Comparison of ENCODE assay signal across 20 mouse cellular contexts in genomic region chr10:6889640-6890245, GRCm38 (mm10).
A peak's percentile ranks its signal among the peaks of the same experiment; 100 is the strongest.
DNase-seq lines count a peak whose midpoint lies in the region; ATAC-seq and TF ChIP-seq lines count a peak whose summit lies in the region.
"Had no signal": no experiment of that assay in that cellular context is flagged by ENCODE, and none has a peak within 500 bp of the region (broad histone marks: within the 10 kb centered on the region; RNA-seq: fewer than 3 reads in every experiment).

No protein-coding gene starts in this region.

- no peak overlapping the region for H3K9ac ChIP-seq in liver, embryonic 14.5 days (replicated peaks)
- H3K9ac ChIP-seq in liver, embryonic 12.5 days: no peak overlapping the region
- H3K9ac ChIP-seq: embryonic facial prominence, embryonic 13.5 days; forebrain, postnatal 0 days had no signal

- TF ChIP-seq EP300 in liver, embryonic 14.5 days (IDR thresholded peaks at IDR 0.05; ENCODE audit: low read depth): no peak

- no peak overlapping the region for H3K27ac ChIP-seq in liver, embryonic 14.5 days
- no peak overlapping the region for H3K27ac ChIP-seq in liver, embryonic 12.5 days
- H3K27ac ChIP-seq: embryonic facial prominence, embryonic 13.5 days; hindbrain, embryonic 10.5 days; left cerebral cortex, adult 2 months; macrophage; midbrain, embryonic 10.5 days had no signal

- no peak overlapping the region for H3K4me3 ChIP-seq in liver, embryonic 14.5 days (ENCODE audit: insufficient read depth in 1 of 2, low read depth in 2 of 2, low read length in 2 of 2)
- no peak overlapping the region for H3K4me3 ChIP-seq in liver, embryonic 12.5 days
- H3K4me3 ChIP-seq: embryonic facial prominence, embryonic 13.5 days; hindbrain, embryonic 10.5 days; left cerebral cortex, adult 2 months; midbrain, embryonic 10.5 days had no signal

- TF ChIP-seq CTCF in liver, embryonic 14.5 days (IDR thresholded peaks at IDR 0.05; ENCODE audit: low read depth): no peak

- H3K4me1 ChIP-seq in liver, embryonic 14.5 days (replicated peaks; ENCODE audit: control insufficient read depth in 2 of 2, insufficient read depth in 2 of 2, low read length in 1 of 2): no peaks in the 10 kb centered on the region
- H3K4me1 ChIP-seq in liver, embryonic 12.5 days: no peaks in the 10 kb centered on the region
- H3K4me1 ChIP-seq: hindbrain, embryonic 10.5 days; midbrain, embryonic 10.5 days had no signal

- H3K36me3 ChIP-seq in liver, embryonic 14.5 days (replicated peaks; ENCODE audit: control insufficient read depth, insufficient read depth, low read depth): no peaks in the 10 kb centered on the region
- H3K36me3 ChIP-seq in liver, embryonic 12.5 days: no peaks in the 10 kb centered on the region
- H3K36me3 ChIP-seq: embryonic facial prominence, embryonic 13.5 days; hindbrain, embryonic 10.5 days; midbrain, embryonic 10.5 days had no signal

- ATAC-seq in liver, embryonic 14.5 days (ENCODE audit: insufficient read depth): peak; percentile 35; the same call in 1 of the 2 replicates
- ATAC-seq in liver, embryonic 12.5 days: no peak
- ATAC-seq: forebrain, postnatal 0 days; Patski had no signal

- H3K27me3 ChIP-seq in liver, embryonic 14.5 days (ENCODE audit: control insufficient read depth, insufficient read depth, low read length): no peaks in the 10 kb centered on the region
- no peaks in the 10 kb centered on the region for H3K27me3 ChIP-seq in liver, embryonic 12.5 days (replicated peaks)
- H3K27me3 ChIP-seq: embryonic facial prominence, embryonic 13.5 days; Patski had no signal

- DNase-seq in adrenal gland, postnatal 10 days: peak; percentile 2
- no peak for DNase-seq in adrenal gland, postnatal 36 days
- no peak for DNase-seq in liver, embryonic 14.5 days (ENCODE audit: low read depth in 3 of 3, low spot score in 3 of 3)
- peak; percentile 17 for DNase-seq in ovary, postnatal 14 days (ENCODE audit: low spot score)
- DNase-seq in ovary, adult 18-20 months (ENCODE audit: low spot score): no peak
- peak; percentile 36 to 66 for DNase-seq in kidney, postnatal 4 days
- no peak for DNase-seq in thymus, postnatal 36 days
- DNase-seq: cerebellum, adult 9-10 months; forebrain, postnatal 0 days; layer of hippocampus, adult 9-11 months; left cerebral cortex, postnatal 4 days; spleen, adult 18-20 months; thymus, adult 18-20 months had no signal

- no peaks in the 10 kb centered on the region for H3K9me3 ChIP-seq in liver, embryonic 14.5 days (ENCODE audit: control insufficient read depth, low read length)
- H3K9me3 ChIP-seq in liver, embryonic 12.5 days (replicated peaks): no peaks in the 10 kb centered on the region
- H3K9me3 ChIP-seq: embryonic facial prominence, embryonic 13.5 days; hindbrain, embryonic 10.5 days; midbrain, embryonic 10.5 days had no signal

- no peak overlapping the region for H3K4me2 ChIP-seq in liver, embryonic 14.5 days (ENCODE audit: low read depth)
- H3K4me2 ChIP-seq in liver, embryonic 12.5 days: no peak overlapping the region
- H3K4me2 ChIP-seq: embryonic facial prominence, embryonic 13.5 days had no signal

- 45% methylated on average over 5 of the region's 5 CpGs for WGBS in liver, embryonic 14.5 days (ENCODE audit: insufficient replicate concordance)
- 51% methylated on average over 5 of the region's 5 CpGs for WGBS in liver, embryonic 12.5 days (ENCODE audit: insufficient replicate concordance)

Comparison
In these comparisons a context has a peak if more than half of its experiments do, and no peak if none do; other contexts are left out.
1. DNase-seq: peak in adrenal gland, postnatal 10 days (single experiment), ovary, postnatal 14 days (single experiment) and kidney, postnatal 4 days (2 of 2); none in adrenal gland, postnatal 36 days (0 of 2), liver, embryonic 14.5 days (0 of 3), ovary, adult 18-20 months (single experiment) and thymus, postnatal 36 days (0 of 2).